Mouse (Mus musculus): ENCODE measurements around the gene Gng12. TPM values are rescaled to one million over a fixed set of nuclear protein-coding genes. Genes with fewer than 3 reads are reported as not detected.

The Gng12 gene
- total and polyA plus RNA-seq, 3 experiments, result 15.5 to 35.6 (median 34.4) TPM

DNA sequence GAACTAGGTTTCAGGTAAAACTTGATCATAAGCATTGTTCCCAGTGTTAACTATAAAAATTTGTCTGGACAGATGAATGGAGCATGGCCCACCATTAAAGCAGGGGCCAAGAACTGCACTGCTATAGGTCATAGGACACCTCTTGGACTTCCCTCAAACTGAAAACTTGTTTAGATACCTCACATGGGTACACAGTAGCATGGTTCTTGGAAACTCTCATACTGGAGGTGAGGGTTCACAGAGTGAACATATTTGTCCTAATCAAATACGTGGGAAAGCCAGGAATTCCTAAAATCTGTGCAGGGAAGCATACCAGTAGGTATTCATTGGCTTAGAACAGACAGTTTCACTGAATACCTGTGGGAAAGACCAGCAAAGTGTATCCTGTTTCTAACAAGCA lies 100.1 kb downstream of the Gng12 start:
- no peak overlapping the region for H3K4me3 ChIP-seq
- no peak overlapping the region for H3K9ac ChIP-seq (ENCODE audit: low read depth, low read length)
- DNase-seq, result no peak
- TF ChIP-seq CTCF (IDR thresholded peaks at IDR 0.05) (no peak), POLR2A (IDR thresholded peaks at IDR 0.05; ENCODE audit: insufficient read depth, low read depth, low read length) (no peak), EP300 (IDR thresholded peaks at IDR 0.05; ENCODE audit: insufficient read depth, low read depth, low read length) (no peak)
- WGBS, result 95% methylated on average over 1 of the region's 1 CpGs
- H3K4me1 ChIP-seq (ENCODE audit: control insufficient read depth, insufficient read depth, low read length), result peaks cover 13% of the 10 kb centered on the region
- H3K27ac ChIP-seq, result no peak overlapping the region
- H3K27me3 ChIP-seq (ENCODE audit: control insufficient read depth, insufficient read depth, low read length), result no peaks in the 10 kb centered on the region
- H3K36me3 ChIP-seq (ENCODE audit: control insufficient read depth, insufficient read depth, low read length), result peaks cover 2% of the 10 kb centered on the region
- H3K79me2 ChIP-seq (replicated peaks; ENCODE audit: control insufficient read depth, insufficient read depth, low read length), result no peaks in the 10 kb centered on the region; the same call in 1 of the 2 replicates
- intact Hi-C loops (cut with DNase I), result no loop called here

DNA sequence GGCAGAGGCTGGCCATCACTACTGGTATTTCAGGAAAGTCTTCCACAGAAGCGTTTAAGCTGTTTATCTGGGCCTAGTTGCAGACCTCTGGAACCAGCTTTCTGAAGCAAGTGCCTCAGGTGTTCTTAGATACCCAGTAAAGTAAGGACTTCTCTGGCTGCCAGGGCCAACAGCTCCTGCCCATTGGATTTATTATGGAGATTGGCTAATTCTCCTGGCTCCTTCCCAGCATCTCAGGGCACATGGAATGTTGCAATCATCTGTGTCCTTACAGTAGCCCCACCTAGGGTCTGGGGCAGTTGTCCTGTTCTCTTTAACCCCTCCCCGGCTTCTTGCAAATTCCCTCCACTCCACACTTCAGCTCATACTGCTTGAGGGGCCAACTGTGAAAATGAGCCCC lies 102.4 kb downstream of the Gng12 start:
- Histone ChIP-seq H3K79me2 (replicated peaks; ENCODE audit: control insufficient read depth, insufficient read depth, low read length) (no peaks in the 10 kb centered on the region; the same call in 1 of the 2 replicates), H3K27ac (no peak overlapping the region), H3K4me3 (no peak overlapping the region), H3K4me1 (ENCODE audit: control insufficient read depth, insufficient read depth, low read length) (peaks cover 2% of the 10 kb centered on the region), H3K9ac (ENCODE audit: low read depth, low read length) (no peak overlapping the region), H3K36me3 (ENCODE audit: control insufficient read depth, insufficient read depth, low read length) (no peaks in the 10 kb centered on the region), H3K27me3 (ENCODE audit: control insufficient read depth, insufficient read depth, low read length) (no peaks in the 10 kb centered on the region)
- intact Hi-C loops (cut with DNase I), result no loop called here
- DNase-seq, result peak in 1 of 2 experiments; percentile 24
- 66% methylated on average over 2 of the region's 2 CpGs for WGBS
- TF ChIP-seq CTCF (IDR thresholded peaks at IDR 0.05) (no peak), EP300 (IDR thresholded peaks at IDR 0.05; ENCODE audit: insufficient read depth, low read depth, low read length) (no peak), POLR2A (IDR thresholded peaks at IDR 0.05; ENCODE audit: insufficient read depth, low read depth, low read length) (no peak)

DNA sequence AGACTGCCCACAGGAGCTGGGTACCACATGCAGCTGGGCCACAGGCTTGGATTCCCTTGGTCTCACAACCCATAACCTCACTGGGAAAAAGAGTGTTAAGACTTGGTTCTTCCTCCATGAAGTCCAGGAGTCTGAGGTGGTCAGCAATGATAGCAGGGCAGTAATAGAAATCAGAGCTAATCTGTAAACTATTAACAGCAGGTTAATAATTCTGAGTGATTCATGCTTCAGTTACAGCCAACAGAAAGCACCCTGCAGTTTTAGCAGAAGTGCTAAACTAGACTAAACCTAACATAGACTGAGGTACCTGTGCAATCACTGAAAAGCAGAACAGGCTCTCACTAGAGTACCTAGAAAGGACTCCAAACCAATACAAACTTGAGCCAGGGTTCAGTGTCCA lies 103.6 kb downstream of the Gng12 start:
- Histone ChIP-seq H3K79me2 (replicated peaks; ENCODE audit: control insufficient read depth, insufficient read depth, low read length) (no peaks in the 10 kb centered on the region; the same call in 1 of the 2 replicates), H3K36me3 (ENCODE audit: control insufficient read depth, insufficient read depth, low read length) (no peaks in the 10 kb centered on the region), H3K27me3 (ENCODE audit: control insufficient read depth, insufficient read depth, low read length) (no peaks in the 10 kb centered on the region), H3K27ac (no peak overlapping the region), H3K4me1 (ENCODE audit: control insufficient read depth, insufficient read depth, low read length) (peaks cover 2% of the 10 kb centered on the region), H3K9ac (ENCODE audit: low read depth, low read length) (no peak overlapping the region), H3K4me3 (no peak overlapping the region)
- TF ChIP-seq EP300 (IDR thresholded peaks at IDR 0.05; ENCODE audit: insufficient read depth, low read depth, low read length) (no peak), POLR2A (IDR thresholded peaks at IDR 0.05; ENCODE audit: insufficient read depth, low read depth, low read length) (no peak), CTCF (IDR thresholded peaks at IDR 0.05) (no peak)
- intact Hi-C loops (cut with DNase I), result no loop called here
- DNase-seq, result no peak

DNA sequence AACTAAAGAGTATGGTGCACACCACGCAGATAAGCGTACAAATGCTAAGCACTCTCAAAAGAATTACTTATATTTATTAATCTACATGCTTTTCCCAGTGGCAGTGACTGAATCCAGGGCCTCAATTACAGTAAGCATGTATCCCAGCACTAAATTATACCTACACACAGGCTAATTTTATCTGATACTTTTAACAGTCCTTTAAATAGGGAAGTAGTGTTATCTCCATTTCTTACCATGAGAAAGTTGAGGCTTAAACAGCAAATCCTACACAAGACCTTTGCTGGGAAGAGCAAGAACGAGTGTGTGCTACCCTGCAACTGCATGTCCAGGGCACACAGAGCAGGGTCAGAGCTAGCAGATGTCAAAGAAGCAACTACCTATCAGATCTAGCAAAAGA lies 113.7 kb downstream of the Gng12 start:
- 91% methylated on average over 3 of the region's 3 CpGs for WGBS
- no peak for DNase-seq
- Histone ChIP-seq H3K27ac (no peak overlapping the region), H3K79me2 (replicated peaks; ENCODE audit: control insufficient read depth, insufficient read depth, low read length) (no peaks in the 10 kb centered on the region), H3K9ac (ENCODE audit: low read depth, low read length) (no peak overlapping the region), H3K4me3 (no peak overlapping the region), H3K4me1 (ENCODE audit: control insufficient read depth, insufficient read depth, low read length) (peaks cover 11% of the 10 kb centered on the region), H3K36me3 (ENCODE audit: control insufficient read depth, insufficient read depth, low read length) (no peaks in the 10 kb centered on the region), H3K27me3 (ENCODE audit: control insufficient read depth, insufficient read depth, low read length) (no peaks in the 10 kb centered on the region)
- TF ChIP-seq EP300 (IDR thresholded peaks at IDR 0.05; ENCODE audit: insufficient read depth, low read depth, low read length), result no peak
- no peak for TF ChIP-seq CTCF (IDR thresholded peaks at IDR 0.05)
- no peak for TF ChIP-seq POLR2A (IDR thresholded peaks at IDR 0.05; ENCODE audit: insufficient read depth, low read depth, low read length)
- intact Hi-C loops (cut with DNase I), result no loop called here

DNA sequence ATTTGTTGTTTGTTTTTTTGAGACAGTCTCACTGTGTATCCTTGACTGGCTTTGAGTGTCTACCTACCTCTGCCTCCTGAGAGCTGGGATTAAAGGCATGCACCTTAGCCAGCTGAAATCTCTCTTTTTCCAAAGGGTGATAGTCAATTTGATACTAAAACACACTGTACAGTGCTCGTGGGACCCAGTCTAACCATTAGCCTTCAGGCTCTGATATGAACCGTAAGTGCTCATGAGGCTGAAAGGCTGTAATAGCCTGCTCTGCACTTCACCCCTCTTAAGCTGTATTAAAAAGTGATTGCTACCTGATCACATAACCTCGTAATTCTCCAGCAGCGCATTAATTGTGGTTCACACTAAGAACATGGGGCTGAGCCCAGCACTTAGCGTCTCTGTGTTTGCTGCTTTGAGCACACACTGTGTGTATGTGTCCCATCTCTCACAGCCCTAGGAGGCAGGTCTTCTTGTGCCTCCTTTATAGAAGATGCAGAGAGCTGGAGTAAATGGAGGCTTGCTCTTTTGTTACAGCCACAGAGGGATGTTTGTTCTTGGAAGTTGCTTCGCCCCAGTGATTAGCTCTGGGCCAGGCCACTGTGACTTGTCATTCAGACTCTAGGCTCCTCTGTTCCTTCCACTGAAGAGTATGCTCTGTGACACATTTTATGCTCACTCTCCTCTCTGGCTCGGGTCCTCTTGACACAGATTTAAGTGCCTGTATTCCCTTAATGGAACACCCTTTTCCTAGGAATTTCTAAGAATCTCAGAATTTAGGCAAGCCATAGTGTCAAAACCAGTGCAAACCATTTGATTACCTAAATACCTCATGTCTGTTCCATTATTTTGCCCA lies 114.4 kb downstream of the Gng12 start:
- TF ChIP-seq CTCF (IDR thresholded peaks at IDR 0.05), result no peak
- 82% methylated on average over 7 of the region's 7 CpGs for WGBS

DNA sequence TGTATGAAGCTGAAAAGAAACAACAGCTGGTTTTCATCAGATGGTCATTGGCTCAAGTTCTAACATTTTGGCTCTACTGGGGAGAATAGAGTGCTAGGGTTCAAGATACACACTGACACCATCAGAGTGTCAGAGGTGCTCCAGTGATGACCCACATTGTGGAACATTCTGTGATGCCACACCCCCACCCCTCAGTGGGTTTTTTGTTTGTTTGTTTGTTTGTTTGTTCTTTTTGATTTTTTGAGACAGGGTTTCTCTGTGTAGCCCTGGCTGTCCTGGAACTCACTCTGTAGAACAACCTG lies 115.0 kb downstream of the Gng12 start:
- H3K4me3 ChIP-seq, result no peak overlapping the region
- no peaks in the 10 kb centered on the region for H3K79me2 ChIP-seq (replicated peaks; ENCODE audit: control insufficient read depth, insufficient read depth, low read length)
- no peaks in the 10 kb centered on the region for H3K36me3 ChIP-seq (ENCODE audit: control insufficient read depth, insufficient read depth, low read length)
- TF ChIP-seq CTCF (IDR thresholded peaks at IDR 0.05), result no peak
- no peak for TF ChIP-seq POLR2A (IDR thresholded peaks at IDR 0.05; ENCODE audit: insufficient read depth, low read depth, low read length)
- TF ChIP-seq EP300 (IDR thresholded peaks at IDR 0.05; ENCODE audit: insufficient read depth, low read depth, low read length), result no peak
- no peak overlapping the region for H3K9ac ChIP-seq (ENCODE audit: low read depth, low read length)
- intact Hi-C loops (cut with DNase I), result no loop called here
- H3K4me1 ChIP-seq (ENCODE audit: control insufficient read depth, insufficient read depth, low read length), result peaks cover 13% of the 10 kb centered on the region
- H3K27ac ChIP-seq, result no peak overlapping the region
- H3K27me3 ChIP-seq (ENCODE audit: control insufficient read depth, insufficient read depth, low read length), result no peaks in the 10 kb centered on the region
- DNase-seq, result no peak

More for the DNA sequence above, 114.4 kb downstream of the Gng12 start:
- intact Hi-C loops (cut with DNase I), result no loop called here
- no peak for DNase-seq
- Histone ChIP-seq H3K27ac (no peak overlapping the region), H3K36me3 (ENCODE audit: control insufficient read depth, insufficient read depth, low read length) (no peaks in the 10 kb centered on the region), H3K4me1 (ENCODE audit: control insufficient read depth, insufficient read depth, low read length) (peaks cover 11% of the 10 kb centered on the region), H3K27me3 (ENCODE audit: control insufficient read depth, insufficient read depth, low read length) (no peaks in the 10 kb centered on the region), H3K79me2 (replicated peaks; ENCODE audit: control insufficient read depth, insufficient read depth, low read length) (no peaks in the 10 kb centered on the region), H3K9ac (ENCODE audit: low read depth, low read length) (no peak overlapping the region), H3K4me3 (no peak overlapping the region)

Measured in heart, adult 2 months (tissue).